Mouse (Mus musculus): ENCODE results near the gene Pycr1.
A peak's percentile ranks its signal among the peaks of the same experiment; 100 is the strongest.
"Not testable (repeated sequence)": the region's sequence is repeated elsewhere in the genome, so short reads cannot be mapped to it uniquely, and the experiment has no call there.

Pycr1 gene

GRCm38 (mm10) chr11:120643601-120643987 lies at the start of gene Pycr1:
TSS of gene Pycr1 (minus strand) at chr11:120643769.
- DNase-seq, result peak; percentile 92

- DNase-seq, result peak; percentile 84
Observed at GRCm38 (mm10) chr11:120692471-120693011, 49.0 kb upstream of the Pycr1 start.

- DNase-seq, result no peak
Observed at GRCm38 (mm10) chr11:120689365-120689764, 45.8 kb upstream of the Pycr1 start.

- DNase-seq, result no peak
Observed at GRCm38 (mm10) chr11:120686650-120687272, 43.2 kb upstream of the Pycr1 start.

GRCm38 (mm10) chr11:120684660-120685059 lies 41.1 kb upstream of the Pycr1 start:
- DNase-seq, result no peak

GRCm38 (mm10) chr11:120684086-120684485 lies 40.5 kb upstream of the Pycr1 start:
- DNase-seq, result no peak

GRCm38 (mm10) chr11:120683536-120683935 lies 40.0 kb upstream of the Pycr1 start:
- DNase-seq, result no peak

- DNase-seq, result no peak
Observed at GRCm38 (mm10) chr11:120682683-120683082, 39.1 kb upstream of the Pycr1 start.

GRCm38 (mm10) chr11:120679909-120680308 lies 36.3 kb upstream of the Pycr1 start:
- peak; percentile 88 for DNase-seq

GRCm38 (mm10) chr11:120676951-120677350 lies 33.4 kb upstream of the Pycr1 start:
- DNase-seq, result no peak

GRCm38 (mm10) chr11:120675875-120676274 lies 32.3 kb upstream of the Pycr1 start:
- DNase-seq, result not testable (repeated sequence)

- no peak for DNase-seq
Observed at GRCm38 (mm10) chr11:120673594-120674122, 30.1 kb upstream of the Pycr1 start.

- DNase-seq, result peak; percentile 95
Observed at GRCm38 (mm10) chr11:120672687-120673593, 29.4 kb upstream of the Pycr1 start, which contains the start of gene Aspscr1. TSS of gene Aspscr1 (plus strand) at chr11:120672973.

- no peak for DNase-seq
Observed at GRCm38 (mm10) chr11:120666617-120667016, 23.0 kb upstream of the Pycr1 start.

GRCm38 (mm10) chr11:120665406-120665805 lies 21.8 kb upstream of the Pycr1 start:
- no peak for DNase-seq

GRCm38 (mm10) chr11:120663714-120664113 lies 20.1 kb upstream of the Pycr1 start:
- no peak for DNase-seq

GRCm38 (mm10) chr11:120662759-120663158 lies 19.2 kb upstream of the Pycr1 start:
- DNase-seq, result no peak

GRCm38 (mm10) chr11:120661076-120661460 lies 17.5 kb upstream of the Pycr1 start, which contains the start of gene Notum:
TSS of gene Notum (minus strand) at chr11:120661175.
- no peak for DNase-seq

GRCm38 (mm10) chr11:120660301-120661075 lies 16.9 kb upstream of the Pycr1 start:
- DNase-seq, result peak; percentile 45

GRCm38 (mm10) chr11:120659509-120660300 lies 16.1 kb upstream of the Pycr1 start:
- DNase-seq, result peak; percentile 30

GRCm38 (mm10) chr11:120658876-120659410 lies 15.4 kb upstream of the Pycr1 start:
- peak; percentile 77 for DNase-seq

Measured in kidney, adult 11 months (tissue).